Mouse (Mus musculus): Measurements from ENCODE around the gene Grik5. TPM values are rescaled to one million over a fixed set of nuclear protein-coding genes. Genes with fewer than 3 reads are reported as not detected.

Grik5 gene
- polyA plus RNA-seq, 1 experiment from 2014 or later = 22.1 TPM

DNA sequence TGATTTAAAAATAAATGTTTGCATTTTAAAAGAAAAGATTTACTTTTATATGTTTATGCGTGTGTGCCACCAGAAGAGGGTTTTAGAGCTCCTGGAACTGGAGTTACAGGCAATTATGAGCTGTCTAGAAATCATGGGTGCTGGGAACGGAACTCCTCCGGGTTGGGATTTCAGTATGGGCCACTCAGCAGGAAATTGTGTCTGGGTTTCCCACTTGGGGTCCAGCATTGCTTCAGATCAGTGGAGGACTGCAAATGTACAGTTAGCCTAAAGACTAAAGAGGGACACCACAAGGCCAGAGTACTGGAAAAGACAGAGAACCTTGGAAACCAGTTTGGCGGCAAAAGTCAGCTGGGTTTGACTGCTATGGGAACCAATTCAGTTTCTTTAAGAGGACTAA is 98.9 kb downstream of the Grik5 start:
- peaks cover 8% of the 10 kb centered on the region; the same call in 1 of the 2 replicates for H3K36me3 ChIP-seq (replicated peaks)
- no peak overlapping the region for H3K4me3 ChIP-seq
- no peak for ATAC-seq (replicated peaks)
- 86% methylated on average over 4 of the region's 4 CpGs for WGBS
- H3K9ac ChIP-seq = no peak overlapping the region
- H3K9me3 ChIP-seq = no peaks in the 10 kb centered on the region
- H3K4me2 ChIP-seq = no peak overlapping the region
- H3K27ac ChIP-seq = no peak overlapping the region
- H3K27me3 ChIP-seq (replicated peaks) = no peaks in the 10 kb centered on the region
- H3K4me1 ChIP-seq = peaks cover 14% of the 10 kb centered on the region

DNA sequence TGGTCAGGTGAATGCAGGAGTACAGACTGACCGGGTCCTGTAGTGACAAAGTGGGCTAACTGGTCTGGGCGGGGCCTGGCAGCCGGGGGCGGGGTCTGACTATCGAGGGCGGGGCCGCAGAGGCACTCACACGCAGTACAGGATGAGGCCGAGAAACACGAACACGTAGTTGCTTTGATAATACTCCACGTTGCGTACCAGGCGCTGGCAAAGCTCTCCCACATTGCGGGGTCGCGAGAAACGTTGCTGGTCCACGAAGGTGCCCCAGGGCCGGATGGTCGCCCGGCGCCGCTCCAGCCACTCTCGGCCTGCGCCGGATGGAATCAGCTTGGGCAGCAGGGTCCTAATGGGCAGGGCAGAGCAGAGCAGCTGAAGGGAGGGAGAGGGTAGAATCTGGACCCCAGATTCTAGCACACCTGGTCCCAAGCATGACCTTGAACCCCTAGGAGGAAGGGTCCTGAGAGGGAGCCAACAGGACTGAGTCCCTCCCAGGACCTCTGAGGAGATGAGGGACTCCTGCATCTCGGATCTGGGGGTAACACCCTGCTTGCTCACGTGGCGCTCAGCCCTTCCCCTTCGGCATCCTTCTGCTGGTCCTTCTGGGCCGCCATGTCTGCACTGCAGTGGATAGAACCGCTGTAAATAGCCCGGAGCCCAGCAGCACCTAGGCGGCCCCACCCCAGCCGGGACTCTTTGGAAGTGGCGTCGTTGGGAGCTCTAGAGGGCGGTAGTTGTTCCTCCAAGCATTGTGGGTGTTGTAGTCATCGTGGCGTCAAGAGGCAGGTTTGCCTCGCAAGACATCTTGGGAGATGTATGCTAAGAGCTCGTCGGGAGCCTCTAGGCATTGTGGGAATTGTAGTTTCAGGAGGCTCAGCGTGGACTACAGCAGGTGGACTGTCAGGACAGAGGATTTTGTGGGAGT is 99.9 kb downstream of the Grik5 start, which contains the start of gene Rabac1:
Gene Rabac1, minus strand, starts transcription at position 783 of the 922 bp plus-strand sequence.
- Histone ChIP-seq H3K27me3 (replicated peaks) (no peaks in the 10 kb centered on the region), H3K9me3 (no peaks in the 10 kb centered on the region), H3K36me3 (replicated peaks) (peaks cover under 1% of the 10 kb centered on the region; the same call in 1 of the 2 replicates), H3K4me3 (peak within 1 kb of the TSS; percentile 75), H3K4me1 (peaks cover 14% of the 10 kb centered on the region), H3K4me2 (peak within 1 kb of the TSS; percentile 76), H3K27ac (peak within 1 kb of the TSS; percentile 80), H3K9ac (peak within 1 kb of the TSS; percentile 76)
- ATAC-seq (replicated peaks) = peak; percentile 92
- under 1% methylated on average over 45 of the region's 45 CpGs for WGBS

DNA sequence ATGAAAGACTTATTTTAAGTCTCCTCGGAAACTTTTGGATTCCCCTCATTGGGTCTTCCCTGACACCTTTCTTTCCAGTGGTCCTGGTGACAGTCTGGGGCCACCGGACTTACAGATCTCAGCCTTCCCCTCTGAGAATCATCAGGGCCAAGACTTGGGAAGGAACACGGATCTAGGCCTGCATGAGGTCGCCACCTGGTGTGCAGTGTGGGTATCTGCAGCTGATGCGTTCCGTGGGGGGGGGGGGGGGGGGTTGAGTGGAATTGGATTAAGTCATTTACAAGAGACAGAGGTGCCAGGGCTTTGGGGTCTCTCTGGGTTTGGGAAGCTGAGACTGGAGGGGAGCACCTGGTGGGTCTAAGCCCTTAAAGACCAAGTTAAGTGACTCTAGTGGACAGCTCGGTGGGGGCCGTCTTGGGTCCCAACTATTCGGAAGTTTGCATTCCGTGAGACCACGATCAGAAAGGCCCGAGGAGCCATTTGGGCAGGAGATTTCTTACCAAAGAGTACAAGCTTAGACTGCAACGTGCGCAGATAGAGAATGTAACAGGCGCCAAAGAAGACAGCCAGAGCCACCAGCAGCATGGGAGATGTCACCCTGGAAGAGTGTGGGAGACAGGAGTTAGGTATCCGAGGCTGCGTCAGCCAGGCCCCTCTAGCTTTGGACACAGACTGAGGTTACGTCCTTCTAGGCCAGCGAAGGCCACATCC is 100.7 kb downstream of the Grik5 start:
- H3K4me2 ChIP-seq = peak overlapping the region; percentile 76
- 8% methylated on average over 19 of the region's 19 CpGs for WGBS
- H3K9me3 ChIP-seq = no peaks in the 10 kb centered on the region
- H3K4me3 ChIP-seq = peak overlapping the region; percentile 75
- peak overlapping the region; percentile 76 for H3K9ac ChIP-seq
- H3K27me3 ChIP-seq (replicated peaks) = no peaks in the 10 kb centered on the region
- H3K27ac ChIP-seq = peak overlapping the region; percentile 80
- H3K36me3 ChIP-seq (replicated peaks) = no peaks in the 10 kb centered on the region
- H3K4me1 ChIP-seq = peaks cover 14% of the 10 kb centered on the region
- ATAC-seq (replicated peaks) = peak; percentile 12; the same call in 1 of the 2 replicates

DNA sequence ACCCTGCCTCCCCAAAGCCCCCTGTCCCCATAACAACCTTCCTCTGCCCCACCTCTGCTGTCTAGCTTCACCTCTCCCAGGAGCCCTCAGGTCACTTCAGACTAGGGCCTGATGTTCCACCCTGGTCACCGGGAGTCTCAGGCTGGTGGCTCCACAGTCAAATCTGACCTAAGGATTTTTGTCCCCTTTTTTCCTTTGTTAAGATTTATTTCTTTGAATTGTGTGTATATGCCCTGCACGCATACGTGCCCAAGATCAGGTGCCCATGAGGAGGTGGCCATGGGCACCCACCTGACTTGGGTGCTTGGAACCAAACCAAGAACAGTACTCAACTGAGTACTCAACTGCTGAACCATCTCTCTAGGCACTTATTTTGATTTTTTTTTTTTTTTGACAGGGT is 101.8 kb downstream of the Grik5 start:
- H3K4me1 ChIP-seq = peaks cover 14% of the 10 kb centered on the region

DNA sequence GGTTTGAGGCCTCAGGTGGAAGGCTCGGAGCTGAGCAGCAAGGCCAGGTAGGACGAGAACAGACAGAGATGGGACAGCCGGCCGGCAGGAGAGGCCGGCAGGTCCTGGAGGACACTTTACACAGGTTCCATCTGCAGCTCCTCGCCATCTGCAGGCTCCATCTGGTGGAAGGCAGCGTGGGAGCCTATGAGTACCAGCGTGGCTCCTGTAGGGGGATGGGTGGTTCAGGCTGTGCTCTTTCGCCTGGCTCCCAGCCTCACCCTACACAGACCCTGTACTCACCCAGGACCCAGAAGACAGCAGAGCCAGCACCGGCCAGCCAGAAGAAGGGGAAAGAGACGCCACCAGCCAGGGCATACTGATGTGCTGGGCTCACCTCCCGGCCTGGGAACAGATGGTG is 102.3 kb downstream of the Grik5 start:
- H3K36me3 ChIP-seq (replicated peaks) = no peaks in the 10 kb centered on the region
- no peaks in the 10 kb centered on the region for H3K9me3 ChIP-seq
- no peaks in the 10 kb centered on the region for H3K27me3 ChIP-seq (replicated peaks)
- peaks cover 14% of the 10 kb centered on the region for H3K4me1 ChIP-seq
- no peak overlapping the region for H3K9ac ChIP-seq
- no peak for ATAC-seq (replicated peaks)
- no peak overlapping the region for H3K27ac ChIP-seq
- no peak overlapping the region for H3K4me2 ChIP-seq
- 82% methylated on average over 12 of the region's 12 CpGs for WGBS
- no peak overlapping the region for H3K4me3 ChIP-seq

More for the DNA sequence above, 101.8 kb downstream of the Grik5 start:
- no peak for ATAC-seq (replicated peaks)
- H3K4me3 ChIP-seq = no peak overlapping the region
- H3K27me3 ChIP-seq (replicated peaks) = no peaks in the 10 kb centered on the region
- H3K9ac ChIP-seq = no peak overlapping the region
- no peak overlapping the region for H3K27ac ChIP-seq
- H3K9me3 ChIP-seq = no peaks in the 10 kb centered on the region
- H3K4me2 ChIP-seq = no peak overlapping the region
- no peaks in the 10 kb centered on the region for H3K36me3 ChIP-seq (replicated peaks)
- WGBS = 94% methylated on average over 3 of the region's 3 CpGs

DNA sequence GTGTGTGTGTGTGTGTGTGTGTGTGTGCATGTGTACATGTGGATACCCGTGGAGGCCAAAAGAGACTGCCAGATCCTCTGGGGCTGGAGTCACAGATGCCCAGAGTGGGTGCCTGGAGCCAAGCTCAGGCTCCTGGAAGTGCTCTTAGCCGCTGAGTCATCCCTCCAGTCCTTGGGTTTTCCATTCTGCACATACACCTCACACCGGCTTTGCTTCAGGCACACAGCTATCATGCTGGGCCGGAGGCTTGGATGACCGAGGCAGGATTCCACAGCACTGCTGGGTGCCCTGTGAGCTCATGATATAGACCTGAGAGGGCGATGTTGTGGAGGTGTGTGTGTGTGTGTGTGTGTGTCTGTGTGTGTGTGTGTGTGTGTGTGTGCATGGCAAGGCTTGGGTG is 103.7 kb downstream of the Grik5 start:
- Histone ChIP-seq H3K9me3 (no peaks in the 10 kb centered on the region), H3K4me3 (no peak overlapping the region), H3K27ac (no peak overlapping the region), H3K4me2 (no peak overlapping the region), H3K9ac (no peak overlapping the region), H3K27me3 (replicated peaks) (no peaks in the 10 kb centered on the region), H3K36me3 (replicated peaks) (no peaks in the 10 kb centered on the region), H3K4me1 (peaks cover 14% of the 10 kb centered on the region)
- 68% methylated on average over 6 of the region's 6 CpGs for WGBS
- no peak for ATAC-seq (replicated peaks)

DNA sequence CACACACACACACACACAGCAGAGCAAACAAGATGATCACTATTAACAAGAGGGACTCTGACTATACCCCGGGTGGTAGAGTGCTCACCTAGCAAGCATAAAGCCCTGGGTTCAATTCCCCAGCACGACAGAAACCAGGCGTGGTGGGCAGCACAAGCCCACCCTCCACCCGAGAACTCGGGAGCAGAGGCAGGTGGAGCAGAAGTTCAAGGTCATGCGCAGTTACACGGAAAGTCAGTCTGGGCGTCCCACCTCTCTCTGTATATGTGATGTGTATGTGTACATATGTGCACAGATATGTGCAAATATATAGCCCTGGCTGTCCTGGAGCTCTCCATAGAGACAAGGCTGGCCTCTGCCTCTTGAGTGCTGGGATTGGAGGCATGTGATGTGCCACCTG is 104.2 kb downstream of the Grik5 start:
- no peaks in the 10 kb centered on the region for H3K9me3 ChIP-seq
- H3K4me3 ChIP-seq = no peak overlapping the region
- no peak overlapping the region for H3K4me2 ChIP-seq
- peaks cover 14% of the 10 kb centered on the region for H3K4me1 ChIP-seq
- 86% methylated on average over 8 of the region's 8 CpGs for WGBS
- H3K36me3 ChIP-seq (replicated peaks) = no peaks in the 10 kb centered on the region
- no peak for ATAC-seq (replicated peaks)
- H3K9ac ChIP-seq = no peak overlapping the region
- H3K27me3 ChIP-seq (replicated peaks) = no peaks in the 10 kb centered on the region
- H3K27ac ChIP-seq = no peak overlapping the region

DNA sequence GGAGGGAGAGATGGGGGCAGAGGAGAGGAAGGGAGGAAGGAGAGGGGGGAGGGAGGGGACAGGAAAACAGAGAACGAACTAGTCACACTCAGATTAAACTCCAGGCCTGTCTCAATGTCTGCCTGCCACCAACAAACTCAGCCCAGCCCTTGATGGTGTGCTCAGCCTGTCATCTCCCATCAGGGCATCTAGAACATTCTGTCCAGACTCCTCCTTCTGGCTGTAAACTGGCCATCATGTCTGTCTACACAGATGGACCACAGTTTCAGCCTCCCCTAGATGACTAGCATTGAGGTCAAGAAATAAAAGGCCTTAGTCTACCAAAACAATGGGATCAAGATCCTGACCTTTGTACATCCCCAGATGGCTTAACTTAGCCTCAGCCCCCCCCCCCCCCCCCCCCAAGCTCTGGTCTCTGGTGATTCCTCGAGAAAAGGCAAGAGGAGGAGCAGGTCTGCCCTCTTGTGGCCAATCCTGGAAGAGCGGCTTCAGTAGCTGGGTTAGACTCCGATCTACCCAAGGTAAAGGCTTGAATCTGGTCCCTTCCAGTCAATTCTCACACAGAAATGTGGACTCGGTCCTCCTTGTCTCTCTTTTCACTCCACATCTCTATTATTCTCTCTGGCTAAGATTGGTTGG is 107.1 kb downstream of the Grik5 start:
- Histone ChIP-seq H3K4me3 (no peak overlapping the region), H3K27me3 (replicated peaks) (no peaks in the 10 kb centered on the region), H3K9me3 (no peaks in the 10 kb centered on the region), H3K9ac (no peak overlapping the region), H3K4me2 (no peak overlapping the region), H3K4me1 (no peaks in the 10 kb centered on the region), H3K27ac (no peak overlapping the region), H3K36me3 (replicated peaks) (no peaks in the 10 kb centered on the region)
- 12% methylated on average over 5 of the region's 5 CpGs for WGBS
- ATAC-seq (replicated peaks) = no peak

DNA sequence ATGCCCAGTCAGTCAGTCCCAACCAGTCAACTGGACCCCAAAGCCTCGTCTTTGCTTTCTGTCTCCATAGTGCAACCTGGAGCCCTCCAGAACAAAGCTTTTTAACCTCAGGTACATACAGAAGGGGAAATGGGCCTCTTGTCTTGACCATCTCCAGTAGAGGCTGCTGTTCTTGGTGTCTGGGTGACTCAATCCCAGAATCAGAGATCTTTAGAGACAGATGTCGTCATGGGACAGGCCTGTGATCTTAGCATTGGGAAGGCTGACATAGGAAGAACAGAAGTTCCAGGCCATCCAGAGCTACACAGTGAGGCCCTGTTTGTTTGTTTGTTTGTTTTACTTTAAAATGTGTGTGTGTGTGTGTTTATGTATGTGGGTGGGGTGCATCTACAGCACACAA is 107.9 kb downstream of the Grik5 start:
- H3K4me3 ChIP-seq = no peak overlapping the region
- no peak overlapping the region for H3K9ac ChIP-seq
- H3K4me1 ChIP-seq = no peaks in the 10 kb centered on the region
- H3K27ac ChIP-seq = no peak overlapping the region
- no peak overlapping the region for H3K4me2 ChIP-seq
- no peaks in the 10 kb centered on the region for H3K27me3 ChIP-seq (replicated peaks)
- no peaks in the 10 kb centered on the region for H3K36me3 ChIP-seq (replicated peaks)
- no peaks in the 10 kb centered on the region for H3K9me3 ChIP-seq
- 87% methylated on average over 2 of the region's 2 CpGs for WGBS
- no peak for ATAC-seq (replicated peaks)

Small RNA genes lying within 50 kb of the gene (microRNA-seq; reads per million reads assigned to microRNA genes)
- gene Mir6537 = 1.3 reads per million
- gene Mir7046 = 1.7 reads per million
- 1.3 reads per million for gene Mir7047

Other genes with a start within 250 kb of the Grik5 start
- 34.4 and 34.5 TPM in 2 replicates for gene Gm9844, start 210.1 kb downstream of the Grik5 start, polyA plus RNA-seq (2015; fragmentation: Nextera tagmentation; extraction: Ambion mirVana)
- gene Lypd4, start 202.4 kb downstream of the Grik5 start, polyA plus RNA-seq (2015; fragmentation: Nextera tagmentation; extraction: Ambion mirVana) = 0.13 TPM in 1 of 2 replicates, not detected in the other
- 0.13 and 0.41 TPM in 2 replicates for gene Dmrtc2, start 202.3 kb downstream of the Grik5 start, polyA plus RNA-seq (2015; fragmentation: Nextera tagmentation; extraction: Ambion mirVana)
- 1,081 and 1,108 TPM in 2 replicates for gene Rps19, start 188.0 kb downstream of the Grik5 start, polyA plus RNA-seq (2015; fragmentation: Nextera tagmentation; extraction: Ambion mirVana)
- gene Cd79a, start 175.0 kb downstream of the Grik5 start, polyA plus RNA-seq (2015; fragmentation: Nextera tagmentation; extraction: Ambion mirVana) = 0.42 and 0.49 TPM in 2 replicates
- 69.9 and 70.0 TPM in 2 replicates for gene Arhgef1, start 169.4 kb downstream of the Grik5 start, polyA plus RNA-seq (2015; fragmentation: Nextera tagmentation; extraction: Ambion mirVana)
- gene Gm4881, start 127.9 kb downstream of the Grik5 start, polyA plus RNA-seq (2015; fragmentation: Nextera tagmentation; extraction: Ambion mirVana) = 5.0 and 6.4 TPM in 2 replicates
- 275 and 289 TPM in 2 replicates for gene Rabac1, start 99.6 kb downstream of the Grik5 start, polyA plus RNA-seq (2015; fragmentation: Nextera tagmentation; extraction: Ambion mirVana)
- 405 and 430 TPM in 2 replicates for gene Atp1a3, start 66.4 kb downstream of the Grik5 start, polyA plus RNA-seq (2015; fragmentation: Nextera tagmentation; extraction: Ambion mirVana)
- gene Zfp574, start 221 bp upstream of the Grik5 start, polyA plus RNA-seq (2015; fragmentation: Nextera tagmentation; extraction: Ambion mirVana) = 39.1 and 41.3 TPM in 2 replicates
- gene Pou2f2, start 107.4 kb upstream of the Grik5 start, polyA plus RNA-seq (2015; fragmentation: Nextera tagmentation; extraction: Ambion mirVana) = 45.5 and 59.1 TPM in 2 replicates
- gene Dedd2, start 148.3 kb upstream of the Grik5 start, polyA plus RNA-seq (2015; fragmentation: Nextera tagmentation; extraction: Ambion mirVana) = 18.5 and 18.7 TPM in 2 replicates
- gene Zfp526, start 149.1 kb upstream of the Grik5 start, polyA plus RNA-seq (2015; fragmentation: Nextera tagmentation; extraction: Ambion mirVana) = 1.8 and 1.9 TPM in 2 replicates
- gene Gsk3a, start 165.5 kb upstream of the Grik5 start, polyA plus RNA-seq (2015; fragmentation: Nextera tagmentation; extraction: Ambion mirVana) = 19.5 TPM in 2 replicates
- gene Erf, start 178.4 kb upstream of the Grik5 start, polyA plus RNA-seq (2015; fragmentation: Nextera tagmentation; extraction: Ambion mirVana) = 3.3 and 5.3 TPM in 2 replicates
- 42.1 and 45.9 TPM in 2 replicates for gene Cic, start 195.4 kb upstream of the Grik5 start, polyA plus RNA-seq (2015; fragmentation: Nextera tagmentation; extraction: Ambion mirVana)
- gene Pafah1b3, start 225.6 kb upstream of the Grik5 start, polyA plus RNA-seq (2015; fragmentation: Nextera tagmentation; extraction: Ambion mirVana) = 671 and 679 TPM in 2 replicates
- gene Prr19, start 229.1 kb upstream of the Grik5 start, polyA plus RNA-seq (2015; fragmentation: Nextera tagmentation; extraction: Ambion mirVana) = 3.7 and 4.5 TPM in 2 replicates
- gene Tmem145, start 233.8 kb upstream of the Grik5 start, polyA plus RNA-seq (2015; fragmentation: Nextera tagmentation; extraction: Ambion mirVana) = 94.8 and 102 TPM in 2 replicates
- gene Megf8, start 244.8 kb upstream of the Grik5 start, polyA plus RNA-seq (2015; fragmentation: Nextera tagmentation; extraction: Ambion mirVana) = 27.0 and 27.4 TPM in 2 replicates

All from midbrain, embryonic 15.5 days (tissue).